Mouse (Mus musculus) adrenal gland, postnatal 4 days (tissue): ENCODE results near the gene Gmeb2. TPM values are rescaled to one million over a fixed set of nuclear protein-coding genes. Genes with fewer than 3 reads are reported as not detected.

Experiments
- DNase-seq, 2 experiments: peaks; one replicate each; pipeline ENCODE4 v3.0.0; 2021 to 2022; ENCODE audit warnings: low spot score in 2 of 2, mixed read lengths in 2 of 2
- total RNA-seq, 2 experiments: library from RNA; stranded (reverse); gene quantifications; 2 replicates each; pipeline ENCODE4 v1.2.3; 2021

Gmeb2 gene
- total RNA-seq, 2 experiments from 2014 or later, result 27.9 to 30.8 TPM

GRCm38 (mm10) chr2:181233443-181233842 lies 54.4 kb downstream of the Gmeb2 start:
- DNase-seq, result no peak

- DNase-seq, result no peak
These were observed 56.7 kb downstream of the Gmeb2 start for GRCm38 (mm10) chr2:181231171-181231570.

- DNase-seq, result no peak
These were observed 59.5 kb downstream of the Gmeb2 start for GRCm38 (mm10) chr2:181228335-181228734.

GRCm38 (mm10) chr2:181227122-181227521 lies 60.7 kb downstream of the Gmeb2 start:
- no peak for DNase-seq

GRCm38 (mm10) chr2:181224994-181225393 lies 62.8 kb downstream of the Gmeb2 start:
- DNase-seq, result no peak

GRCm38 (mm10) chr2:181220361-181220760 lies 67.5 kb downstream of the Gmeb2 start:
- DNase-seq, result no peak

GRCm38 (mm10) chr2:181219538-181220216 lies 68.2 kb downstream of the Gmeb2 start, which contains the start of gene Fndc11:
TSS of gene Fndc11 (plus strand) at chr2:181220013.
- DNase-seq, result peak; percentile 33 to 55

- DNase-seq, result no peak
These were observed 68.9 kb downstream of the Gmeb2 start for GRCm38 (mm10) chr2:181218881-181219485.

GRCm38 (mm10) chr2:181216037-181216436 lies 71.8 kb downstream of the Gmeb2 start:
- DNase-seq, result no peak

GRCm38 (mm10) chr2:181213021-181213445 lies 74.8 kb downstream of the Gmeb2 start, which contains the start of gene Srms:
TSS of gene Srms (minus strand) at chr2:181213185.
- no peak for DNase-seq

GRCm38 (mm10) chr2:181212389-181213020 lies 75.3 kb downstream of the Gmeb2 start:
- no peak for DNase-seq

- DNase-seq, result no peak
These were observed 81.7 kb downstream of the Gmeb2 start for GRCm38 (mm10) chr2:181206118-181206517.

GRCm38 (mm10) chr2:181205678-181206077 lies 82.2 kb downstream of the Gmeb2 start:
- DNase-seq, result no peak

GRCm38 (mm10) chr2:181202886-181203285 lies 84.9 kb downstream of the Gmeb2 start:
- no peak for DNase-seq

GRCm38 (mm10) chr2:181202422-181202821 lies 85.4 kb downstream of the Gmeb2 start, which contains the start of gene Ptk6:
TSS of gene Ptk6 (minus strand) at chr2:181202789.
- DNase-seq, result no peak

GRCm38 (mm10) chr2:181201606-181202005 lies 86.2 kb downstream of the Gmeb2 start:
- no peak for DNase-seq

Other genes with a start within 250 kb of the Gmeb2 start
- gene Chrna4, start 244.5 kb downstream of the Gmeb2 start, total RNA-seq, result 10 to 100 TPM; 11.1 to 13.6 TPM
- 10 to 100 TPM; 12.8 to 13.5 TPM for gene Kcnq2, start 152.7 kb downstream of the Gmeb2 start, total RNA-seq
- 10 to 100 TPM; 76.3 to 76.6 TPM for gene Eef1a2, start 131.0 kb downstream of the Gmeb2 start, total RNA-seq
- gene Ppdpf, start 100.8 kb downstream of the Gmeb2 start, total RNA-seq, result 10 to 100 TPM; 91.2 to 93.3 TPM
- gene Ptk6, start 85.2 kb downstream of the Gmeb2 start, total RNA-seq, result not detected
- under 1 TPM; 0.20 to 0.85 TPM for gene Srms, start 74.8 kb downstream of the Gmeb2 start, total RNA-seq
- under 1 TPM; 0.25 to 0.28 TPM for gene Fndc11, start 68.0 kb downstream of the Gmeb2 start, total RNA-seq
- 10 to 100 TPM; 16.7 to 17.1 TPM for gene Helz2, start 46.0 kb downstream of the Gmeb2 start, total RNA-seq
- gene Stmn3, start 26.5 kb upstream of the Gmeb2 start, total RNA-seq, result 10 to 100 TPM; 32.2 to 45.5 TPM
- gene Rtel1, start 31.7 kb upstream of the Gmeb2 start, total RNA-seq, result 10 to 100 TPM; 65.6 to 69.4 TPM
- gene Zgpat, start 76.9 kb upstream of the Gmeb2 start, total RNA-seq, result 10 to 100 TPM; 37.0 to 42.4 TPM
- 10 to 100 TPM; 43.6 to 48.9 TPM for gene Arfrp1, start 77.4 kb upstream of the Gmeb2 start, total RNA-seq
- 10 to 100 TPM; 21.8 to 28.4 TPM for gene Lime1, start 92.0 kb upstream of the Gmeb2 start, total RNA-seq
- 10 to 100 TPM; 27.3 to 28.4 TPM for gene Zbtb46, start 171.4 kb upstream of the Gmeb2 start, total RNA-seq
- gene Abhd16b, start 205.2 kb upstream of the Gmeb2 start, total RNA-seq, result not detected
- 100 to 1,000 TPM; 120 to 121 TPM for gene Tpd52l2, start 209.1 kb upstream of the Gmeb2 start, total RNA-seq
- gene Dnajc5, start 232.4 kb upstream of the Gmeb2 start, total RNA-seq, result 100 to 1,000 TPM; 120 to 131 TPM